Mouse (Mus musculus) CH12.LX (cell line): ENCODE data around the gene Gm45521.

Source experiments
- POLR2A ChIP-seq: IDR thresholded peaks from 2 replicates; pipeline ENCODE4 v1.6.1; 2011; ENCODE audit warnings: low read depth, mild to moderate bottlenecking, improper control_type of control experiment, low read length
- USF2 ChIP-seq: conservative IDR thresholded peaks from 2 replicates; pipeline ENCODE4 v1.6.1; 2011; ENCODE audit warnings: low read depth, low read length, improper control_type of control experiment

DNA sequence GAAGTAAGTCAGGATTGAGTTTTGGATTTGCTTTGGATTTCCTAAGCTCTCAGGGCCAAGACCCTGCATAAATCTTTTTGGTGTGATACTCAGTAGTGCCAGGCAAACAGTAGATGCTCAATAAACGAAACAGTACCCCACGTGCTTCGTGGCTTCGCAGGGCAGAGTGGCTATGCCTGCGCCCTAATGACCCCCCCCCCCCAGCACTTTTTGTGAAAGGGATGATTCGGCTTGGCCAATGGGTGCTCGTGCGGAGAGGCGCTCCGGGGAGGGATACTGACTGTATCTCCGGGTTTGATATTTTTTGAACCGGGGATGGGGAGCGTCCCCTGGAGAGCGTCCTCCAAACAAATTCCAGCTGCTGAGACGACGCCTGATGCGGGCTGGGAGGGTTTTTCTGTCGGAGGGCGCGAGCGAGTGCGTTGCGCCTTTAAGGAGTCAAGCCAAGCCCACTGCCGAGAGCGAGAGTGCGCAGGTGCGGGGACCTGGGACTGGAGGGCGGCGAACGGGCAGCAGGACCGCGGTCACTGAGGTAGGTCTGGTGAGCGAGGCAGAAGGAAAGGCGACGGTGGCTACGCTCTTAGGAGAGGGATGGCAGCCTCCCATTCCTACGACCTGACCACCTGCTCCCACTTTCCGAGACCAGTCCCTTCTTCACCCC is 45.5 kb downstream of the Gm45521 start, which contains the start of gene Abhd6:
- TF ChIP-seq USF2: 0 out of 2 replicates have a peak, but pooled peaks have one; percentile 3
- peak; percentile 84 for TF ChIP-seq POLR2A
